Mouse (Mus musculus): ENCODE measurements around the gene Slc1a7.

DNA sequence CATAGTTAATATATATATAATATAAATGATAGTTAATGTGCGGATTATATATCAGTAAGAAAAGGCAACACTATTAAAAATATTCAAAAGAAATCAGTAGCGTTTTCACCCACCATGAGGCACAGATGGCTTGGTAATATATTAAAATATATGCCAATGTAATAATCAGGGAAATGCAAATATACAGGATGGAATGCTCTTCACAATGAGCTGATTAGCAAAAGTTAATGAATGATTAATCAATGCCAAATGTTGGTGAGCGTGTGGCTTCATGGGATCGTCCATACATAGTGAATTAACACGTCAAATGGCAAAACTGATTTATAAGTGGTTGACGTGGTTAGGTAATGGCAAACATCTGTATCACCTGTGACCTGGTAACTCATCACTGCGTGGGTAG lies 9.6 kb upstream of the Slc1a7 start:
- TF ChIP-seq CTCF (IDR thresholded peaks at IDR 0.05; ENCODE audit: low read depth) (no peak), EP300 (optimal IDR thresholded peaks at IDR 0.05) (no peak)
